Mouse (Mus musculus) embryonic facial prominence, embryonic 10.5 days (tissue): ENCODE data around the gene Agbl1. TPM values are rescaled to one million over a fixed set of nuclear protein-coding genes. Genes with fewer than 3 reads are reported as not detected.

Experiments used
- DNase-seq: peaks from one replicate; pipeline ENCODE4 v3.0.0-alpha.2; 2017; ENCODE audit warnings: low spot score
- H3K27ac ChIP-seq: fragments of 300-500 bp; sonication (generic); replicated peaks from 2 replicates; pipeline ENCODE4 v1.5.1; 2016; ENCODE audit warnings: mild to moderate bottlenecking
- H3K27me3 ChIP-seq: fragments of 300-500 bp; sonication (generic); replicated peaks from 2 replicates; pipeline ENCODE4 v1.6.1; 2016; ENCODE audit warnings: low read depth, mild to moderate bottlenecking; ENCODE audit not compliant: poor library complexity, severe bottlenecking
- H3K36me3 ChIP-seq: fragments of 300-500 bp; sonication (generic); replicated peaks from 2 replicates; pipeline ENCODE4 v1.6.1; 2016; ENCODE audit warnings: mild to moderate bottlenecking, moderate library complexity
- H3K4me1 ChIP-seq: fragments of 300-500 bp; sonication (generic); 2 replicates; pipeline ENCODE4 v1.6.1; 2016
- H3K4me3 ChIP-seq: fragments of 300-500 bp; sonication (generic); 2 replicates; pipeline ENCODE4 v1.5.1; 2016; ENCODE audit warnings: mild to moderate bottlenecking, moderate library complexity
- H3K9me3 ChIP-seq: fragments of 300-500 bp; sonication (generic); 2 replicates; pipeline ENCODE4 v1.6.1; 2016; ENCODE audit warnings: mild to moderate bottlenecking
- WGBS: fragments of 180-500 bp; shearing (Covaris S2); methylation state at CpG from one replicate; pipeline ENCODE4 v1.1.7; 2016; 5-methylcytosine and 5-hydroxymethylcytosine counted together
- polyA plus RNA-seq: library from polyadenylated mRNA; unstranded; fragments of >200 nt; fragmentation: Nextera tagmentation; extraction: Ambion mirVana; gene quantifications from 2 replicates; pipeline ENCODE4 v1.2.1, GENCODE M21; 2016

Agbl1 gene
- polyA plus RNA-seq, 1 experiment from 2014 or later: not detected

DNA sequence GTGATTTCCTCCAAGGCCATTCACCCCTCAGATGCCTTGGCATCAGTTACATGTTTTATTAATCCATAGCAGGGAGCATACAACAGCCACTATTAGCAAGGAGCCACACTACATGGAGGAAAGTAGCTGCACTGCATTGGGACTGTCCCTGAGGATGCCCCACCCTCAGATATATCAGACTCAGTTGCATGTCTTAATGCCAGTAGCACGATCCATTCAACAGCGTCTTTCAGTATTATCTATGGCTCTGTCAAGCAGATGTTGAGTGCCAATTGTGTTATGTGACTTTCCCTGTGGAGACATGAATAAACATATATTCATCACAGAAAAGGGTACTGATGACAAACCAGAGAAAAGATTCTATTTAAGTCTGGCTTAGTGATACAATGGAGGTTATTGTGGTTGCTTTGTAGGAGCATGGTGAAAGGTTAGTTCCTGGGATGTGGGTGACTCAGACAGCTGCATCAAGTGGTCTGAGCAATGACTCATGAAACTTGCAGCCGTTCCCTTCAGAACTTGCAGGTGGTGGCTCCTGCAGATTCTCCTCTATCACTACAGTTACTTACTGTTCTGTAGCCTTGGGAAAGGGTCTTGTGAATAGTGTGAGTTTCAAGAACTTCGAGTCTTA lies 178.4 kb downstream of the Agbl1 start:
- Histone ChIP-seq H3K4me1 (peaks cover 11% of the 10 kb centered on the region), H3K27ac (no peak overlapping the region), H3K9me3 (no peaks in the 10 kb centered on the region), H3K36me3 (no peaks in the 10 kb centered on the region), H3K4me3 (no peak overlapping the region), H3K27me3 (no peaks in the 10 kb centered on the region)
- WGBS: 80% methylated on average over 4 of the region's 4 CpGs
- no peak for DNase-seq

GRCm38 (mm10) chr7:76409020-76409419 lies 179.3 kb downstream of the Agbl1 start:
- Histone ChIP-seq H3K27me3 (no peaks in the 10 kb centered on the region), H3K9me3 (no peaks in the 10 kb centered on the region), H3K36me3 (no peaks in the 10 kb centered on the region), H3K27ac (no peak overlapping the region), H3K4me3 (no peak overlapping the region), H3K4me1 (peaks cover 11% of the 10 kb centered on the region)
- DNase-seq: peak; percentile 13
- 64% methylated on average over 10 of the region's 10 CpGs for WGBS

GRCm38 (mm10) chr7:76410403-76411180 lies 180.9 kb downstream of the Agbl1 start:
- no peak for DNase-seq
- Histone ChIP-seq H3K27me3 (no peaks in the 10 kb centered on the region), H3K9me3 (no peaks in the 10 kb centered on the region), H3K27ac (no peak overlapping the region), H3K36me3 (no peaks in the 10 kb centered on the region), H3K4me3 (no peak overlapping the region), H3K4me1 (peaks cover 11% of the 10 kb centered on the region)
- WGBS: 91% methylated on average over 9 of the region's 9 CpGs

- no peaks in the 10 kb centered on the region for H3K9me3 ChIP-seq
- H3K36me3 ChIP-seq: no peaks in the 10 kb centered on the region
- 61% methylated on average over 4 of the region's 4 CpGs for WGBS
- H3K27ac ChIP-seq: no peak overlapping the region
- no peaks in the 10 kb centered on the region for H3K27me3 ChIP-seq
- peaks cover 11% of the 10 kb centered on the region for H3K4me1 ChIP-seq
- H3K4me3 ChIP-seq: no peak overlapping the region
- DNase-seq: no peak
These were observed 182.4 kb downstream of the Agbl1 start for GRCm38 (mm10) chr7:76411933-76412587.

- 86% methylated on average over 3 of the region's 3 CpGs for WGBS
- H3K27ac ChIP-seq: no peak overlapping the region
- no peaks in the 10 kb centered on the region for H3K36me3 ChIP-seq
- no peaks in the 10 kb centered on the region for H3K9me3 ChIP-seq
- no peaks in the 10 kb centered on the region for H3K27me3 ChIP-seq
- DNase-seq: no peak
- H3K4me3 ChIP-seq: no peak overlapping the region
- peaks cover 7% of the 10 kb centered on the region for H3K4me1 ChIP-seq
These were observed 186.5 kb downstream of the Agbl1 start for GRCm38 (mm10) chr7:76416084-76416597.

DNA sequence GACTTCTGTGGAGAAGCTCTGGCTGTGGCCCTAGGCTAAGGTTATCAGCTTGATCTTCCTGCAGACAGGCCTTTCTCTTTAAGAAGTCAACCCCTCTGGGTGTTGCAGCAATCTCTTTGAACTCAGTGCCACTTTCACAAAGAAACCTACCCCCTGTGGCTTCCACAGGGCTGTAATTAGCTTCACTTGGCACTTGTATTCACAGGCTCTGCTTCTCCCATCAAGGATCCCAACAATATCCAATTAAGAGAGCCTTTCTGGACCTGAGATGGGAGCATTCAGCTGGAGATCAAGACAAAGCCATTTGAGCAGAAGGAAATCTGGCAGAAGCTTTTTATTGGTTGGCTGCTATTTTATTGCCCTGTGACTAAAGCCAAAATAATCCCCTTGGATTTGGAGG lies 208.9 kb downstream of the Agbl1 start:
- no peak overlapping the region for H3K27ac ChIP-seq
- no peaks in the 10 kb centered on the region for H3K4me1 ChIP-seq
- H3K27me3 ChIP-seq: no peaks in the 10 kb centered on the region
- peak; percentile 15 for DNase-seq
- no peaks in the 10 kb centered on the region for H3K36me3 ChIP-seq
- H3K9me3 ChIP-seq: no peaks in the 10 kb centered on the region
- H3K4me3 ChIP-seq: no peak overlapping the region

DNA sequence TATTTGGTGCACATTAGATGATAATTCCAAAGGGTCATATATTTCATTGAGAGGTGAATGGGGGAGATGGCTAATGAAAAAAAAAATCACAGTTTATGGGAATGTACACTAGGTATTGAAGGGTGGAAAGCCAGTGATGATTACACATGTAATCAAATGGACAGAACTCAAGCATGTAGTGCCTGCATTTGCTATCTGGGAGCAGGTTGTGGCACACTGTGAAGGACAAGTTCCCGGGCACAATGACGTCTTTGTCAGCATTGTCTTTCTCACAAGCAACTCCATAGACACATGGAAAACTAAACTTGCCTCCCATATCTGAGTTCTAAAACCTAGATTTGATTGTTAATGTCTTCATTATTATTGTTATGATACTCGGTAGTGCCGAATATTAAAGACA lies 209.3 kb downstream of the Agbl1 start:
- Histone ChIP-seq H3K4me3 (no peak overlapping the region), H3K4me1 (no peaks in the 10 kb centered on the region), H3K27ac (no peak overlapping the region), H3K36me3 (no peaks in the 10 kb centered on the region), H3K27me3 (no peaks in the 10 kb centered on the region), H3K9me3 (no peaks in the 10 kb centered on the region)
- WGBS: 62% methylated on average over 4 of the region's 4 CpGs
- DNase-seq: no peak

DNA sequence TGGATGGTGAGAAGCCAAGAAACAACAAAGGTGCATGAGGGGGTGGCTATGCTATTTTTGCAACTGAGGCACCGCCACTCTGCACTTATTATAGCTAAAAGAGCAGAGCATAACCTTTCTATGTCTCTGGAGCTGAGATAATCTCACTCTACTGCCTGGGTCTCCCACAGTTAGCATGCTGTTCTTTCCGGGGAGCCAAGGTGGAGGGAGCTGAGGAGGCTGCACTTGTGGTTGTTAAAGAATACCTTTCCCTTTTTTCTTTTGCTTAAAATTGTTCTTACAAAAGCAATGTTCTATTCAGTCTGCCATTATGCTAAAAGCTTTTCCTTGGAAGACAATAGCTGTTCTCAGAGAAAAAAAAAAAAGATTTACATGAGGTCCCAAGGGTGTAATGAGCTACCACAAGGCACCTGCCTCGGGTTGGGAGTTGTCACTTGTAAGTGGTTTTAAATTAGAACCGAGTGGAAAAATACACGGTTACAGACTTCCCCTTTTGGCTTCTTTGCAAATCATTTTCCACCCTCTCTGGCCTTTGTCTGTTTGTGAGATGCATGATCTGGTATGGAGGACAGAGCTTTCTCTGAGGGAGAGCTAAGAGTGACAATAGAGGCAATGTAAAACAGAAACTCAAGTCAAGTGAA lies 232.8 kb downstream of the Agbl1 start:
- Histone ChIP-seq H3K36me3 (no peaks in the 10 kb centered on the region), H3K27me3 (no peaks in the 10 kb centered on the region), H3K4me1 (no peaks in the 10 kb centered on the region), H3K4me3 (no peak overlapping the region), H3K9me3 (no peaks in the 10 kb centered on the region), H3K27ac (no peak overlapping the region)
- DNase-seq: no peak
- 57% methylated on average over 5 of the region's 5 CpGs for WGBS

DNA sequence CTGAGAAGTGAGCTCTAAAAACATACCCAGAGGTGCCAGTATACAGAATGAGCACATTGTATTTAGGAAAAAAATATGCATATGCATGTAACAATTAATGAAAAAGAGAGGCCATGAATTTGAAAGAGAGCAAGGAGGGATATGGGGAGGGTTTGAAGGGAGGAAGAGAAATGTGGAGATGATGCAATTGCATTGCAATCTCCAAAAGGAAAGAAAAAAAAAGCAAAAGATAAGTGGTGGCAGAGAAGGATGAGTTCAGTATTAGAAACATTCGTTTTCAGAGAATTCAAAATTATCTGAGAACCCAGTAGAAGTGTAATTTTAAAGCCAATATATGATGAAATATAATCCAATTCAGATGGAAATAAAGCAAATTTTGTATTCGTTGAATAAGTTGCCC lies 236.7 kb downstream of the Agbl1 start:
- H3K4me3 ChIP-seq: no peak overlapping the region
- no peaks in the 10 kb centered on the region for H3K4me1 ChIP-seq
- no peak for DNase-seq
- no peaks in the 10 kb centered on the region for H3K36me3 ChIP-seq
- WGBS: 83% methylated on average over 2 of the region's 2 CpGs
- no peaks in the 10 kb centered on the region for H3K27me3 ChIP-seq
- H3K9me3 ChIP-seq: no peaks in the 10 kb centered on the region
- no peak overlapping the region for H3K27ac ChIP-seq

GRCm38 (mm10) chr7:76474233-76474632 lies 244.5 kb downstream of the Agbl1 start:
- Histone ChIP-seq H3K36me3 (no peaks in the 10 kb centered on the region), H3K4me3 (no peak overlapping the region), H3K9me3 (no peaks in the 10 kb centered on the region), H3K27me3 (no peaks in the 10 kb centered on the region), H3K27ac (no peak overlapping the region), H3K4me1 (0 out of 2 replicates have a peak, but pooled peaks cover 4% of the 10 kb centered on the region)
- peak; percentile 15 for DNase-seq
- WGBS: 47% methylated on average over 6 of the region's 6 CpGs

DNA sequence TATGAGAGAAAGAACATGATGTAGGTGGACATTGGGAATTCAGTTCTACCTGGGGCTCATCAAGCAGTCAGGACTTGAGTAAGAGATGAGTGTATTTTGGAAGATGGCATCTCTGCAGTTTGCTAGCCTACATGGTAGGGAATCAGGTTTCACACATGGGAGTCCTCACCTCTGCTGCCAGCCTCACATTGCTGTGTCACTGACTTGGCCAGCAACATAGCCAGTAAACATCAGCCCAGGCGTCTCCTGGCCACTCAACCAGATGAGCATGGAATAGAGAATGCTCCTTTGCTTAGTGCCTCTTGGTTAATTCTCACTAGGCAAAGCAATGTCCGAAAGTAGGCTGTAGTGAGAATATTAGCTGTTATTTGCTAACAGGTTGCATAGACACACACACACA lies 255.9 kb downstream of the Agbl1 start:
- WGBS: 83% methylated on average over 2 of the region's 2 CpGs
- H3K4me3 ChIP-seq: no peak overlapping the region
- no peaks in the 10 kb centered on the region for H3K9me3 ChIP-seq
- no peak for DNase-seq
- no peaks in the 10 kb centered on the region for H3K4me1 ChIP-seq
- H3K27me3 ChIP-seq: no peaks in the 10 kb centered on the region
- no peaks in the 10 kb centered on the region for H3K36me3 ChIP-seq
- H3K27ac ChIP-seq: no peak overlapping the region

DNA sequence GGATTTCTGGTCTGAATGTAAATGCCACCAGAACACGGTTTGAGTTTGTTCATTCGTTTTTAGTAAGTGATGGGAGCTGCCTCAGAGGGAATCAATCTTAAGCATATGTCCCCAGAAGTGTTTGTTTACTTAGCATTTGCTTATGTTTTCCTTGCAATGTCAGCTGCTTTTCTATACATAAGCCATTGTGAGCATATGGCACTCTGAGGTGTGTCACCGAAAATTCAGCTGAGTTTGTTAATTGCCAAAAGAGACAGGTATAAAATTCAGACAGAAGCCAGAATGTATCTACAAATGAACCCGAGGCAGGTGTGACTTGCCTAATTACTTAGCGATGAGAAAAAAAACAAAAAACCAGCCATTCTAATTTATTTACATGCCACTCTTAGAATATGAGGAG lies 257.8 kb downstream of the Agbl1 start:
- no peaks in the 10 kb centered on the region for H3K36me3 ChIP-seq
- 85% methylated on average over 5 of the region's 5 CpGs for WGBS
- DNase-seq: no peak
- no peak overlapping the region for H3K4me3 ChIP-seq
- no peaks in the 10 kb centered on the region for H3K27me3 ChIP-seq
- H3K9me3 ChIP-seq: no peaks in the 10 kb centered on the region
- no peak overlapping the region for H3K27ac ChIP-seq
- H3K4me1 ChIP-seq: no peaks in the 10 kb centered on the region
